Mouse (Mus musculus) left cerebral cortex, postnatal 25 days (tissue): ENCODE measurements around the gene Hspa4. TPM values are rescaled to one million over a fixed set of nuclear protein-coding genes. Genes with fewer than 3 reads are reported as not detected.
"Not testable (repeated sequence)": the region's sequence is repeated elsewhere in the genome, so short reads cannot be mapped to it uniquely, and the experiment has no call there.

Experiments
- DNase-seq, 2 experiments: peaks; one replicate each; pipeline ENCODE4 v3.0.0; 2022; ENCODE audit warnings: low spot score in 2 of 2, mixed read lengths in 1 of 2
- intact Hi-C: fragments of 180-260 bp; cut with DNase I; formaldehyde crosslinking; loops from one replicate; pipeline ENCODE4 v1.15.1; 2025
- total RNA-seq, 2 experiments: library from RNA; stranded (reverse); gene quantifications; 2 replicates each; pipeline ENCODE4 v1.2.3; 2021

The Hspa4 gene
- total RNA-seq, 2 experiments from 2014 or later: 178 to 182 TPM

- intact Hi-C loops: no loop called here
- DNase-seq: no peak
Measured at GRCm38 (mm10) chr11:53308884-53309310, 8.6 kb upstream of the Hspa4 start.

GRCm38 (mm10) chr11:53308251-53308864 is 8.1 kb upstream of the Hspa4 start:
- intact Hi-C loops: no loop called here
- no peak for DNase-seq

GRCm38 (mm10) chr11:53307558-53308065 is 7.4 kb upstream of the Hspa4 start:
- no peak for DNase-seq
- intact Hi-C loops: no loop called here

GRCm38 (mm10) chr11:53306965-53307364 is 6.7 kb upstream of the Hspa4 start:
- intact Hi-C loops: no loop called here
- DNase-seq: peak in 1 of 2 experiments; percentile 24

- intact Hi-C loops: no loop called here
- no peak for DNase-seq
Measured at GRCm38 (mm10) chr11:53304044-53304840, 4.0 kb upstream of the Hspa4 start.

GRCm38 (mm10) chr11:53301167-53301515 is 884 bp upstream of the Hspa4 start:
- DNase-seq: peak in 1 of 2 experiments; percentile 11
- intact Hi-C loops: loop anchor here (2.0 kb wide), 1 partner anchor 50 kb away; the partner anchor contains the start of gene Aff4

GRCm38 (mm10) chr11:53299551-53300329 is 517 bp downstream of the Hspa4 start:
- intact Hi-C loops: loop anchor here (2.0 kb wide), 1 partner anchor 51 kb away; the partner anchor contains the start of gene Aff4
- DNase-seq: peak; percentile 50 to 56

- intact Hi-C loops: no loop called here
Measured at GRCm38 (mm10) chr11:53297947-53298860, 2.1 kb downstream of the Hspa4 start.

GRCm38 (mm10) chr11:53296880-53297279 is 3.4 kb downstream of the Hspa4 start:
- no peak for DNase-seq
- intact Hi-C loops: no loop called here

More at GRCm38 (mm10) chr11:53297947-53298860, 2.1 kb downstream of the Hspa4 start:
- no peak for DNase-seq

GRCm38 (mm10) chr11:53294441-53294840 is 5.8 kb downstream of the Hspa4 start:
- intact Hi-C loops: no loop called here
- DNase-seq: no peak

- intact Hi-C loops: no loop called here
- DNase-seq: no peak
Measured at GRCm38 (mm10) chr11:53290871-53291270, 9.4 kb downstream of the Hspa4 start.

GRCm38 (mm10) chr11:53290187-53290586 is 10.1 kb downstream of the Hspa4 start:
- intact Hi-C loops, DNase-seq: not testable (repeated sequence)

- intact Hi-C loops: no loop called here
- DNase-seq: no peak
Measured at GRCm38 (mm10) chr11:53285885-53286284, 14.4 kb downstream of the Hspa4 start.

GRCm38 (mm10) chr11:53278411-53278810 is 21.8 kb downstream of the Hspa4 start:
- intact Hi-C loops: no loop called here

GRCm38 (mm10) chr11:53275358-53275757 is 24.9 kb downstream of the Hspa4 start:
- no peak for DNase-seq
- intact Hi-C loops: no loop called here

More at GRCm38 (mm10) chr11:53278411-53278810, 21.8 kb downstream of the Hspa4 start:
- no peak for DNase-seq

GRCm38 (mm10) chr11:53273313-53273712 is 26.9 kb downstream of the Hspa4 start:
- intact Hi-C loops: no loop called here
- no peak for DNase-seq

- DNase-seq: no peak
- intact Hi-C loops: no loop called here
Measured at GRCm38 (mm10) chr11:53269596-53269995, 30.7 kb downstream of the Hspa4 start.

- DNase-seq: no peak
- intact Hi-C loops: no loop called here
Measured at GRCm38 (mm10) chr11:53260556-53260955, 39.7 kb downstream of the Hspa4 start.

GRCm38 (mm10) chr11:53260056-53260455 is 40.2 kb downstream of the Hspa4 start:
- intact Hi-C loops: no loop called here
- DNase-seq: no peak
